Mouse (Mus musculus): Measurements from ENCODE around the gene Nav2.

Gene Nav2

DNA sequence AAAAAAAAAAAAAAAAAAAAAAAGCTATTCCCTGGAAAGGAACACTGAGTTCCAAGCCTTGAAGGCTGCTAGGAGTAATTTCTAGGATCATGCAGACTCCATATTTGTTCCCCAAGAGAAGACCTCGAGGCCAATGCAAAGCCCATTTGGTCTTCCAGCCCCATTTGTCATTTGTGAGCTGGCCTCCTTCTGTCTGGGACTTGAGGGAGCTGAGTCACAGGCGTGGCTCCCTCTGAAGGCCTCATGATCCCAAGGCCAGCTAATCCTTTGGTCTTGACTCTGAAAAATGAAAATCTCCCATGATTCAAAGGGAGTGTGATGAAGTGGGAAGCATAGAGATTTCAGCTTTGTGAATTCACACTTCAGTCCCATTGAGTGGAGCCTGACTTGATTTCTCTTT, 370.0 kb downstream of the Nav2 start:
- DNase-seq (ENCODE audit: low read depth, low spot score), result no peak

DNA sequence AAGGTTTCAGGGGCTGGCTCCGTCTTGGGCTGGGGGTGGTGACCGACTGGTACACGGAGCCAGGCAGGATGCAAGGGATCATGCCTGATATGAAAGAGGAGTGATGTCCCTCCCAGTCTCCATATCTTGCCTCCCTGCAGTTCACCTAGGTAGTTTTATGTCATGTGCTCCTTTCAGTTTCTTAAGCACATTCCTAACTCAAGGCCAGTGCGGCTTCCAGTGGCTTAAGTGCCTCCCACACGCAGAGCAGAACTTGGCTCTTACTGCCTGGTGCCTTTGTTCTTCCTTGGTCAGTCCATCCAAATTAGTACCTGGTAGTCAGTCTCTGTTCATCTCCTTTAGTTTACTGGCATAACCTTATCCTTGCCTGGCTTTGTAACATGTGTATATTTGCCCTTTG, 371.9 kb downstream of the Nav2 start:
- DNase-seq (ENCODE audit: low read depth, low spot score), result no peak

DNA sequence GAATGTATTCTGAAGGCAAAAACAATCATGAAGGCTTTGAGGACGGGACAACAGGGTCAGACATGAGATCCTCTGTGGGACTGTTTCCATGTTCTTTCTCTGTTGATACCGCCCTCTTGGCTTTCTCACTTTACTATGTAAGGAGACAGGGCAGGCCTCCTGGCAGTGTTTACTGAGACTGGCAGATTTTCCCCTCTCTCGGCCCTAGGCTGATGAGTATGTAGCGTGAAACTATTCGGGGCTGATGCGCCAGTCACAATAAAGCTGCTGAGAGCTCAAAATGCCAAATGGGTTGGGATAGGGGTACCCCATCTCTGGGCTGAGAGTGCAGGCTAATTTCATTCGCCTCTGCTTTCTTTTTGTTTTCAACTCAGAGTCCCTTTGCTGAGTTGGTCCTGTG, 373.9 kb downstream of the Nav2 start:
- DNase-seq (ENCODE audit: low read depth, low spot score), result no peak

DNA sequence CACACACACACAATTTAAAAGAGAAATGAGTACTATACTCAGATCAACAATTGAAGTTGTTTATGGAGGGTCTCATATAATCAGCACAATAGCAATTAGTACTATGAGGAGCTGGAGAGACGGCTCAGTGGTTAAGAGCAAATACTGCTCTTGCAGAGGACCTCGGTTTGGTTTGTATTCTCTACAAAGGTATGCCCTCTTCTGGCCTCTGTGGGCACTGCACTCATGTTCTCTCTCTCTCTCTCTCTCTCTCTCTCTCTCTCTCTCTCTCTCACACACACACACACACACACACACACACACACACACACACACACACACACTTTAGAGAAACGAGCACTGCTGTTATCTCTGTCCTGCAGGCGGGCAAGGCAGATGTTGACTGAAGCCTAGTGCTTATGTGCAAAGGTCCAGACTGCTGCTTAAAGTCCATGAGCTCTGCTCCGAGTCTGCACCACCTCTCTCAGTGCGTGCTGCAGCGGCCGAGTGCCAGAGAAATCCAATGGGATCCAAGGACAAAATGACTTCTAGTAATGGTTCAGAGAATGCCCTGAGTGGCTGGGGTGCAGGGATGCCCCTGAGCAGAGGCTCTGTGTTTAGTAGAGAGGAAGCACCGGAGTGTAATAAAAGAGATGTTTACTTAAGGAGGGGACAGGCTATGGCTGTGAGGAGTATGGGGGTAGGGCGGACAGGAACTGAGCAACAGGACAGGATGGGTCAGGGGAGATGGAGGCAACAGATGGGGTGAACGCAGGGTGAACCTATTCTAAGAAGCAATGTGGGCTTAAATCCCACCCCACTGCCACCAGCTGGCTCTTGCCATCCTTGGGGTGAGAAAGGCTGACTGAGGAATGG, 375.2 kb downstream of the Nav2 start:
- DNase-seq (ENCODE audit: low read depth, low spot score), result peak; percentile 26

DNA sequence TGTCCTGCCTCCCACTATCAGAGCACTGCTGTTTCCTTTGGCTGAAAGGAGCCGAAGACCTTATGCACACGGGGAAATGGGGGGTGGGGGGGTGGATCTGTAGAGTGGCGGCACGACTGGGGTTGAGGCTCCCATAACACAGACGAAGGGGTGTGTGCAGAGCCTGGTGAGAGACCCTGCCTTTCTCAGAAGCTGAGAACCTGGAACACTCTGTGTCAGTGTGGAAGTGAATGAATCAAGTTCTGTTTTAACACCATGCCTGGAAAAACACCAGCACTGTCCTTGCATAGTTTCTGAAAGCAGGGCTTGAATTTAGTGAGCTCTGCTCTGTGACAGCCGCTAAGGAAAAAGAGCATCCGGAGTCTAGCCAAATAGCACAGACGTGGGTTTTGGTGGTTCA, 379.7 kb downstream of the Nav2 start:
- DNase-seq (ENCODE audit: low read depth, low spot score), result no peak

DNA sequence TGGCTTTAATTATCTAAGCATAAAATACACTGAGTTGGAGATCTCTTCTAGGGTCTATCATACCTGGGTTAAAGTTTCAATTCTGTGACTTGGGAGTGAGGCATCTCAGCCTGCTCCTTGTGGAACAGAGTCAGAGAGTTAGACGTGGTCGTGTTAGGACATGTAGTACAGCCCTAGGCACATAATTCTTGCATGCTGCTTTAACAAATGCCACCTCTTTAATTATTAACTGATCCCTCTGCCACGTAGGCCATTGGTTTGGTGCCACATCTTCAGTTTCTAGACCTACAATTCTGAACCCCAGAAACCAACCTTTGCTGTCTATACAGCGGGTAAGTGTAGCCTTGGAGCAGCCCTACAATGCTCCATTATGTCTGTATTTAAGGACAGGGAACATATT, 381.8 kb downstream of the Nav2 start:
- DNase-seq (ENCODE audit: low read depth, low spot score), result no peak

DNA sequence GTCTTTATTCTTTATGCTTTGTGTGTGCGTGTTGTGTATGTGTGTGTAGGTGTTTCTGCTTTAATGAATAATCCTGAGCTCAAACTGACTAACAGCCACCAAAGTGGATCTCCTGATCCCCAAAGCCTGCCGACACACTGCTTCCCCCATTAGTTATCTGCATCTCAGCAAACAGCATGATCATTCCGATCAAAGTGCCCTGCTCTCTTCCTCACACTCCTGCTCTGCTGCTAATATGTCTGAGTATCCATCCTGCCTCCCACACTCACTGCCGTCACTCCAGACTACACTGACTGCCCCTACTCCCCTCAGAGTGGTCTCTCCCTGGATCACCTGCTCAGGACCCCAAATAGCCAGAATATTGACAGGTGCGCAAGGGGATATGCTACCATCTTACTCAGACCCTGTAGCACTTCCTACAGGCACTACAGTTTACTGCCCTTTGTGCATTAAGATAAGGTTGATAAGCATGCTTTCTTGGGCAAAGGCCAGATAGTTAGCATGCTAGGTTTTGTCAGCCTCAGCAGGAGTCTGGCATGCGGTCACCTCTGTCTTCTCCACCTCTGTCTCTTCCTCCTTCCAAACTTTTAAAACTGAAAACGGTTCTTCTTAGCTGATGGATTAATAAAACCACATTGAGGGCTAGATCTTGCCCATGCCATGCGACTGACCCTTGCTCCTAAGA, 382.8 kb downstream of the Nav2 start:
- DNase-seq (ENCODE audit: low read depth, low spot score), result no peak

DNA sequence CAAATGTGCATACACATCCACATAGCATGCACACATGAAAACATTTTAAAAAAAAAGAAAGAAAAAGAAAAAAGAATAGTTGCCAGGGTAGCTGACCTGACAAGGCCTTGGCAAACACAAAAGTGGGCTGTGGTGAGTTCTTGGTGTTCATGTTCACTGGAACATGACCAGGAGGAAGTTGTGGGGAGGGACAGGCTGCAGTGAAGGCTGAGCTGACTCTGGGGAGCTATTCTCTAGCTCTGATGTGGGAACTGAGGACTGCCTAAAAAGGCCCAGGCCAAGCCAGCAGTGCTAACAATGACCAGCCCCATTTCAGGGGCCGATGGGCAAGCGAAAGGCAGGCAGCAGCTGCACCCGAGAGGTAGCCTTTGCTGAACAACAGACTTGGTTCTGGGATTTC, 388.6 kb downstream of the Nav2 start:
- peak; percentile 82 for DNase-seq (ENCODE audit: low read depth, low spot score)

DNA sequence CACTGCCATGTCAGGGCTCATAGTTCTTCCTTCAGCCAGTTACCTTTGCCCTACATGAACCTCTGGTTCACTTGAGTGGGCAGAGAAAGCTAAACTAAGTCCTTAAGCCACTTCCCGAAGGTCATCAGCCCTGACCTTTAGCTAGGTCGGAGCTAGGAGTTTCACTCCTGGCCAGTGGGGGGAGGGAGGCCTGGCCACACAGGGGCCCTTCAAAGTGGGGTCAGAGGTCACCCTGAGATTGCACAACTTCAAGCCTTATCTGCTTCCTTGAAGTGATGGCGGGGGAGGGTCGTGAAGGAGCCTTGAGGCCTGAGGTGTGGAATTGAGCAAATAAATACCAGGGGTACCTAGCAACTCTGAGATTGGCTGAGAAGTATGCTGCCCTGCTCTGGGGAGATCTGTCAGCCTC, 389.9 kb downstream of the Nav2 start:
- no peak for DNase-seq (ENCODE audit: low read depth, low spot score)

DNA sequence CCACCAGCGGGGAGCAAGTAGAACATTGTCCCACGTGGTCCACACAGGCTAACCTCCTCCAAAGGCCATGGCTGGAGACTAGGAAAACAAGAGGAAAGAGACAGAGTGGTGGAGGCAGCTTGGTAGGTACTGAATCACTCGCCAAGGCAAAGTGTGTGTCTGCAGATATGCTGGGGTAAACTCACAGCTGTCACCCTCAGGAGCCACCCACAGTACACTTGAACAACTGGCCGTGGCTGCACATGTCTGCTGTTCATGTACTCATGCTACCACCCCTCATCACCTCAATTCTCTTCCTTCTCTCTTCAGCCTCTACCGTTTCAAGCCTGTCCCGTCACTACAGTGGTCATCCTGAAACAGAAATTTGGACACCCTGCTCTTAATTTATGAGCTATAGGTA, 393.0 kb downstream of the Nav2 start:
- DNase-seq (ENCODE audit: low read depth, low spot score), result no peak

DNA sequence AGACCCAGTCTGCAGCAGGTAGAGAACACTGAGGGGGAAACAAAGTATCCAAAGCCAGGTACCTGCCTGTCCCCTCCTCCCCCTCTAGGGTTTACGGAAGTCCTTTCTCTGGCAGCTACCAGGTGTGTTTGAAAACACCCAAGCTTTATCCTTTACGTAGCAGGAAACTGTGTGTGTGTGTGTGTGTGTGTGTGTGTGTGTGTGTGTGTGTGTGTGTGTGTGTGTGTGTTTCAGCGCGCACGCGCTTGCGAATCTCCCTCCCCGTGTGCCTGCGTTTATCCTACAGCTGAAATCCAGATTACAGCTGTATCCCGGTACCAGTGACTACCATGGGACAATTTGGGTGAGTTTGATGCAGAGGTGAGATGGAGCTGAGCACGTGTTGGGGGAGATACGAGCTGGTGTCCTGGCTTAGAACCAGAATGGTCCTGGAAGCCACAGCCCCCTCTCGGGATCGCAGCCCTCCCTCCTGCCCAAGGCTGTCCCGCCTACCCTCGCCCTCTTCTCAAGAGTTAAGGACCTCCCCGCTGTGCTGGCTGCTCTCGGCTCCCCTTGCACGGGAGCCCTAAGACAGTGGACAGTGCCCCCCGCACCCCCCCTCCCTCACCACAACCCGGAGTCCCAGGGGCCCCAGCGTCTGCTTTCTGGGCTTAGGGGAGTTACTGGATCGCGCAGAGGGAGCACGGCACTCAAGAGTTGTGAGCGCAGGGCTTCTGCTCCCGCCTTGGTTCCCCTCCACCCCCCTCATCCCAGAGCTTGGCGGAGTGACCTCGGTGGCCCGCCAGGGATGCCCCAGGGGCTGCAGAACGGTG, 395.3 kb downstream of the Nav2 start:
- no peak for DNase-seq (ENCODE audit: low read depth, low spot score)

DNA sequence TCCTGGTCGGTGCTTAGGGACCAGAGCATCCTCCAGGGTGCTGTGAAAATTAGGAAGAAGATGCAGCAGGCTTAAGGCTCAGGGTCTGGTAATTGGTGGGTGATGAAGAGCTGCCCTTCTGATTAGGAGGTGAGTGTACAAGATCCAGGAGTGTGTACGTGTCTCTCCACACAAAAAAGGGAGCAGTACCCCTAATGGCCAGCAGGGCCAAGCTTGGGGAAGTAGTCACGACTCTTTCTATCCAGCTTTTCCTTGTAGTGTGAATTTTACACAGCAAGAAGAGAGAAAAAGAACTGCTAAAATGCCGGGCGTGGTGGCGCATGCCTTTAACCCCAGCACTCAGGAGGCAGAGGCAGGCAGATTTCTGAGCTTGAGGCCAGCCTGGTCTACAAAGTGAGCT, 399.2 kb downstream of the Nav2 start:
- peak; percentile 45 for DNase-seq (ENCODE audit: low read depth, low spot score)

DNA sequence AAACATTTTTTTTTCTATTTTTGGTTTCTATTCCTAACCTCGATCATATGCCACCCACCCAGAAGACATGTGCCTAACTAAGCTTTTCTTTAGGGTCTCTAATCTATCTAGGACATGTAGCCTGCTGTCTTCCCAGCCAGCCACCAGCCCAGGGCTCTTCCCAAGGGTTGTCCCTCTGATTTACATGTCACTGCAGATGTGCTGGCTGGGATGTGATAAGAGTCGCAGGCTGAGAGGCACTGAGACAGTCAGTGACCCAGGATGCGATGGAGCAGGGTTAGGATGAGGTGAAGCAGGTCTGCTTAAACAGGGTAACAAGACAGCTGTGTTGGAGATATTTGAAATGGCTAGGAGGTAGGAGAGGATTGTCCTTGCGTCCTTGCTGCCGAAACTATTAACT, 401.2 kb downstream of the Nav2 start:
- DNase-seq (ENCODE audit: low read depth, low spot score), result no peak

DNA sequence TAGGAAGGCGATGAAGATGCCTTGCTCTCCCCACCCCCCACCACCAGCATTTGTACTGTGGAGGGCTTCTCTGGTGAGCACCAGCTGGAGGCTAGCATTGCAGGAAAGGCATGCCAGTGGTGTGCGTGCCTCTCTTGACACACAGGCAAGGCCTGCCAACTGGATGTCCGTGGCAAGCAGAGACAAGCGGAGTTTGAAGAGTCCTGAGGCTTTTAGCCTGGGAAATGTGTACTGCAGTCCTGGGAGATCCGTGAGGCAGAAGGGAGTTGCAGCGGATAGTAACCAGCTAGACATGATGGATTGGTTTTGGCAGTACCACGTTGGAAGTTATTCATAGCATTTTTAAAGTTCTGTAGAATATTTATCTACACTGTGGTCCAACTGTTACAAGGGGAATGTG, 405.4 kb downstream of the Nav2 start:
- DNase-seq (ENCODE audit: low read depth, low spot score), result no peak

DNA sequence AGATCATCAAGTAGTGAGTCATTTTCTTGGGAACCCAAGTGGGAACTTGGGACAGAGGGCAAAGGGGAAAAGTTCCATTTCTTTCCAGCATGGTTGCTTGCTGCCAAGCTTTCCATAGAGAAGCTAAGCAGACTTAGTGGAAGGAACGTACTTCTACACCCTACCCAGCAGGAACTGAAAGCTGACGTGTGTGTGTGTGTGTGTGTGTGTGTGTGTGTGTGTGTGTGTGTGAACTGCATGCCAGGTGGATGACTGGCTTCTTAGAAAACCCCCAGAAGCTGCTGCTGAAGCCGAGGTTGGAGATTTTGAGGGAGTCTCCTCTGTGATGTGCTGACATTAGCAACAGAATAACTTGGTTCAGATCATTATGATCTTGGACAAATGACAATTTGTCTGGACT, 406.5 kb downstream of the Nav2 start:
- DNase-seq (ENCODE audit: low read depth, low spot score), result peak; percentile 57

DNA sequence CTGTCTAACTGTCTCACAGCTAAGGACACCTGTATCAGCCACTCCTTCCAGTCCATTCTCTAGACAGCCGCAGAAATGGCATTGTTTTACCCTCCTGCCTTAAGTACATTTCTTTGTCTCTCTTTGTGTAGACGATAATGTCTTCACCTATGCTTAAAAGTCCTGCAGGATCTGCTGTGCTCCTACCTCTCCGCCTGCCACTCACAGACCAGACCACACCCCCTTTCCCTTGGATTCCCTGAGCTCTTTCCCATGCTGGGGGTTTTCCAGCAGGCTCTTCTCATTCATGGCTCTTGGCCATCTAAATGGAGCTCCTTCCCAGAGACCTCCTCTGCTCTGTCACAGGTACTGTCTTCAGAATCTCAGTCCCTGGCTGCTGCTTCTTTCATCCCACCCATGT, 408.1 kb downstream of the Nav2 start:
- no peak for DNase-seq (ENCODE audit: low read depth, low spot score)

DNA sequence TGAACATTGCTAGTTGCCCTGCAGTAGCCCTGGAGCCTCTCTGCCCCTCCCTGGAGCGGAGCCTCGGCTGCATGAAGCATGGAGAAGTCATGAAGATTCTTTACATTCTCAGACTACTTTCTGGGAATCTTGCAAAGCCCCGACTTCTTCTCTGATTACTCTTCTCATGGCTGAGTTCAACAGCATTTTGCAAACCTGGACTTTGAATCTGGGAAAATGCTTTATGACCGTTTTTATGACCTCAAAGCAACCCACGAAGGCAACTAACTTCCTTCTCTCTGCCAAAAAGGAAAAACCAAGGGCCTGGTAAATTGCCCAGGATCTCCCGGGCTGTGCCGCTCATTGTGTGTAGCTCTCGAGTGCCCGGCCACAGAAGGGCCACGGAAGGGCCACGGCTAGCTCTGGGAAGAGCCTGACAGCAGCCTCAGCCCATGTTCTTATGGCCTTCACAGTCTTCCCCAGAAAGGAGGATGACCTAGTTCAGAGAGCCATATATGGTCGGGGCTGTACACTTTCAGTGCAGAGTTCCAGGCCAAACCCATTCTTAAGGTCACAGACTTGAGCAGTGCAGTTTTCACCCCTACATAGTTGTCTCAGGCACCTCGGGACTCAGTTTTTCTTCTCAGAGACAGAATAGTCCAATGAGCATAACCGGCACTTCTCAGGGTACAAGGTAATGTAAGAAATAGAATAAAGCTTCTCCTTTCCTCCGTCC, 409.8 kb downstream of the Nav2 start:
- no peak for DNase-seq (ENCODE audit: low read depth, low spot score)

DNA sequence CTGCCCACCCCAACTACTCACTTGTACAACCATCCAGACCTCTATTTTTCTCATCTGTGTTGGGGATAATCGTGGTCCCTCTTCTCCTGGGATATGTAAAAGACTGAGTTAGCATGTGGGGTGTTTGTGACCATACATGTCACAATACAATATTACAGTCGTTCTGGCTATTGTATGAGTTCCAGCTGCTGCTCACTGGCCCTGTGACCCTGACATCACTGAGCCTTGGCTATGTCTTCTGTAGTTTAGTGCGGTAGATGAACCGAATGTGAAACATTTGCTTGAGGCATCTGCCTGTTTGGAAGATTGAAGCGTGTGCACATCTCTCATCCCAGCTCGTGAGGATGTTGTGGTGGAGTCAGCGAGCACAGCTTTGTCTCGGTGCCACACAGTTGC, 410.4 kb downstream of the Nav2 start:
- DNase-seq (ENCODE audit: low read depth, low spot score), result no peak

DNA sequence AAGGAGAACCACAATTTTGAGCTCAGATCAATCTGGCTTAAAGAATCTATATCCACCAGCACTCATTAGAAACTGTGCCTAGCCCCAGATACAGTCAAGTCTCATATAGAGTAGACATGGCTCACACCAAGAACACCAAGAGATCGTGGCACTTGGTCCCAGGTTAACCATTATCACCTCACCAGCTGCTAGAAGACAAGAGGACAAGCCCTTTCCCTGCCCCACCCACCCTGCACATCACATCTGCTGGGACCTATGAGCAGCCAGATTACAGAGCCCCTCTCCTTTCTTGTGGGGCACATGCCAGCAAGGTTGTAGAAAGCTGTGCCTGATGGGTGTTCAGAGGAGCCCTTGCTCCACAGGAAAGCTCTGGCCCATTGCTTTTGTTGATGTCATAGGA, 411.5 kb downstream of the Nav2 start:
- no peak for DNase-seq (ENCODE audit: low read depth, low spot score)

DNA sequence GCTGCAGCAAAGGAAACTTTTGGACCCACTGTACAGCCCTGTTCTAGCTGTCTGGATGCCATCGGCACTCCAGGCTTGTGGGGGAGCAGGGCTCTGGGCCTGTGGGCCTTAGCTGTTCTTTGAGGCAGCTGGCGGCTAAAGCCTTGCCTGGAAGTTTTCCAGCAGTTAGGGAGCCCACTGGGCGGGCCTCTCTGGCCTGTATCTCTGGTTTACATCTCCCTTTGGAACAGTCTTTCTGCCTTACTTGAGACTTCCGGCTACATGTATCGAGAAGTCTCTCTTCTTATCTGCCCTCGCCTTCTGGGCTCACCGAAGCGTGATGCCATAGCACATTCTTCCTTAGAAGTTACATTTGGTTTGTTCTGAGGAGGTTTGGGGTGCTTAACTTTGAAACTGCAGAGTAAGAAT, 412.6 kb downstream of the Nav2 start:
- DNase-seq (ENCODE audit: low read depth, low spot score), result no peak

DNA sequence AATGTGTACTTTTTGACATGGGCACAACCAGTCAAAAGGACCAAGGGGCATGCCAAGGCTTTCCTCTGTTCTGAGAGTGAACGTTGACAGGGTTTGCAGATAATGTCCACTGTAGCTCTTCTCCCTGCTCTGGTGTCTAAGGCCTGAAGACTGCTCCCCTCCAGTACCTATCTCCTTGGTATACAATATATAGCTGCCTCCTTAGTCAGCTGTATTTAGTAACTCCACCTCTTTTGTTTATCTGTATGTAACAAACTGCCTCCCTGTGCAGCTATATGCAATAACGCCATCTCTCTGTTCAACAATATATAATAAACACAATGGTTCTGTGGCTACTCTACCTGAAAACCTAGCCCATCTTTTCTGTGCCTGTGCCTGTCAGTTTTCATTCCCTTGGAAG, 413.7 kb downstream of the Nav2 start:
- no peak for DNase-seq (ENCODE audit: low read depth, low spot score)

DNA sequence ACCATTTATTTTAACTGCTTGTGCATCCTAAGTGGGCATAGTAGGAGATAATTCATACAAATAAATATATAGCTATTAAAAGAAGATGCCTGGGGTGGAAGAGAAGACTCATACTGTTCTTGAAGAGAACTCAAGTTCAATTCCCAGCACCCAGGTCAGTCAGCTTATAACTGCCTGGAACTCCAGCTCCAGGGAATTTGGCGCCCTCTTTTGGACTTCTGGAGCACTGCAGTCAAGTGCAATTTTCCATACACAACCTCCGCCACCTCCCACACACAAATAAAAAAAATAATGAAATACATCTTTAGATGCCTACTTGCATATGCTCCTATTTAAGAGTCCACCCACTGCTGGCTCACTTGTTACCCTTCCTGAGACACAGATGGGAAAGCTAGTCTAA, 416.1 kb downstream of the Nav2 start:
- no peak for DNase-seq (ENCODE audit: low read depth, low spot score)
